Mouse (Mus musculus) E14TG2a.4 (cell line): ENCODE measurements around the gene Hdac4.

ENCODE experiments used
- H3K27me3 ChIP-seq: 2 replicates; pipeline ENCODE4 v1.6.1; 2014; ENCODE audit warnings: low read length, control low read depth; ENCODE audit not compliant: insufficient read depth
- H3K36me3 ChIP-seq: 2 replicates; pipeline ENCODE4 v1.6.1; 2014; ENCODE audit warnings: low read length, control low read depth; ENCODE audit not compliant: insufficient read depth
- H3K4me1 ChIP-seq: replicated peaks from 2 replicates; pipeline ENCODE4 v1.6.1; 2014; ENCODE audit warnings: low read depth, low read length, control low read depth
- H3K4me3 ChIP-seq: replicated peaks from 2 replicates; pipeline ENCODE4 v1.5.1; 2014; ENCODE audit warnings: mild to moderate bottlenecking, low read length
- H3K9me3 ChIP-seq: 2 replicates; pipeline ENCODE4 v1.6.1; 2014; ENCODE audit warnings: low read length, control low read depth
- CTCF ChIP-seq: conservative IDR thresholded peaks from 2 replicates; pipeline ENCODE4 v1.5.1; 2014; ENCODE audit warnings: low read length
- NANOG ChIP-seq: IDR thresholded peaks from 2 replicates; pipeline ENCODE4 v1.6.1; 2014; ENCODE audit warnings: borderline replicate concordance, low read length, mixed read lengths
- POU5F1 ChIP-seq: IDR thresholded peaks from 2 replicates; pipeline ENCODE4 v1.6.1; 2014; ENCODE audit warnings: low read length, borderline replicate concordance

Hdac4 gene

GRCm38 (mm10) chr1:92215131-92215638, 19.7 kb upstream of the Hdac4 start:
- TF ChIP-seq CTCF = no peak
- TF ChIP-seq NANOG = no peak
- TF ChIP-seq POU5F1 = no peak
- Histone ChIP-seq H3K36me3 (no peaks in the 10 kb centered on the region), H3K4me1 (no peaks in the 10 kb centered on the region), H3K27me3 (no peaks in the 10 kb centered on the region; the same call in 1 of the 2 replicates), H3K9me3 (peaks cover 25% of the 10 kb centered on the region), H3K4me3 (no peak overlapping the region)

GRCm38 (mm10) chr1:92212003-92212750, 16.7 kb upstream of the Hdac4 start:
- H3K27me3 ChIP-seq = no peaks in the 10 kb centered on the region; the same call in 1 of the 2 replicates
- no peak for TF ChIP-seq NANOG
- no peak for TF ChIP-seq CTCF
- no peak for TF ChIP-seq POU5F1
- H3K9me3 ChIP-seq = peaks cover 18% of the 10 kb centered on the region
- no peaks in the 10 kb centered on the region for H3K4me1 ChIP-seq
- H3K4me3 ChIP-seq = no peak overlapping the region
- H3K36me3 ChIP-seq = no peaks in the 10 kb centered on the region

GRCm38 (mm10) chr1:92202639-92203352, 7.3 kb upstream of the Hdac4 start:
- Histone ChIP-seq H3K36me3 (no peaks in the 10 kb centered on the region), H3K9me3 (no peaks in the 10 kb centered on the region), H3K27me3 (no peaks in the 10 kb centered on the region), H3K4me3 (no peak overlapping the region), H3K4me1 (no peaks in the 10 kb centered on the region)
- TF ChIP-seq POU5F1 = no peak
- no peak for TF ChIP-seq NANOG

- no peak overlapping the region for H3K4me3 ChIP-seq
- H3K36me3 ChIP-seq = no peaks in the 10 kb centered on the region
- H3K4me1 ChIP-seq = no peaks in the 10 kb centered on the region
- no peaks in the 10 kb centered on the region for H3K9me3 ChIP-seq
- TF ChIP-seq CTCF = no peak
- no peak for TF ChIP-seq POU5F1
- no peak for TF ChIP-seq NANOG
- peaks cover 10% of the 10 kb centered on the region for H3K27me3 ChIP-seq
These were observed 5.0 kb downstream of the Hdac4 start for GRCm38 (mm10) chr1:92190463-92190862.

- Histone ChIP-seq H3K9me3 (no peaks in the 10 kb centered on the region), H3K36me3 (no peaks in the 10 kb centered on the region), H3K27me3 (peaks cover 10% of the 10 kb centered on the region), H3K4me1 (peaks cover 27% of the 10 kb centered on the region), H3K4me3 (no peak overlapping the region)
- TF ChIP-seq CTCF = no peak
- no peak for TF ChIP-seq POU5F1
- no peak for TF ChIP-seq NANOG
These were observed 8.4 kb downstream of the Hdac4 start for GRCm38 (mm10) chr1:92187137-92187536.

DNA sequence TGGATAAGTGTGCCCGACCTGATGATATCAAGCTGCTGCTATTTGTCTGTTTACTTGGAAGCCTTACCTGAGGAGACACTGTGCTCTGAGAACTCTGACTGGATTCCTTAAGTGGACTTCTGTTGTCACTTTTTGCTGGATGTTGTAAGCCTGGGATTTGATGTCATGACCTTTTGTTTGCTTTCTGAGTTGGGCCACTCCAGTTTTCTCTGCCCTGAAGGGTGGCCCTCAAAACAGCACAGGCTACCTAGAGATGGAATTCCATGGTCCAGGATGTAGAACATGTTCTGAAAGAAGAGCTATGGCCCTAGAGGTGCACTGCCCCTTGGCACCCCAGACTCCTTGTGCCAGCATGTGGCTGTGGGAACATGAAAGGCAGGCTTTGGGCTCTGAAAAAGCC, 10.9 kb downstream of the Hdac4 start:
- H3K4me1 ChIP-seq = peaks cover 39% of the 10 kb centered on the region

GRCm38 (mm10) chr1:92183101-92183790, 12.3 kb downstream of the Hdac4 start:
- Histone ChIP-seq H3K9me3 (no peaks in the 10 kb centered on the region), H3K36me3 (0 out of 2 replicates have a peak, but pooled peaks cover 2% of the 10 kb centered on the region), H3K4me3 (no peak overlapping the region), H3K4me1 (peaks cover 49% of the 10 kb centered on the region), H3K27me3 (peaks cover 10% of the 10 kb centered on the region)
- TF ChIP-seq CTCF (no peak), NANOG (no peak), POU5F1 (no peak)

More for the DNA sequence above, 10.9 kb downstream of the Hdac4 start:
- Histone ChIP-seq H3K4me3 (no peak overlapping the region), H3K36me3 (no peaks in the 10 kb centered on the region), H3K27me3 (peaks cover 10% of the 10 kb centered on the region), H3K9me3 (no peaks in the 10 kb centered on the region)
- TF ChIP-seq POU5F1 (no peak), NANOG (no peak), CTCF (no peak)

- 0 out of 2 replicates have a peak, but pooled peaks cover 3% of the 10 kb centered on the region for H3K27me3 ChIP-seq
- peaks cover 62% of the 10 kb centered on the region for H3K4me1 ChIP-seq
- peak overlapping the region; percentile 87; the same call in 1 of the 2 replicates for H3K4me3 ChIP-seq
- H3K36me3 ChIP-seq = peaks cover 15% of the 10 kb centered on the region
- no peaks in the 10 kb centered on the region for H3K9me3 ChIP-seq
- TF ChIP-seq NANOG (no peak), CTCF (no peak), POU5F1 (no peak)
These were observed 13.5 kb downstream of the Hdac4 start for GRCm38 (mm10) chr1:92181970-92182369.
